Mouse (Mus musculus) kidney, embryonic 14.5 days (tissue): ENCODE data around the gene Fads1. TPM values are rescaled to one million over a fixed set of nuclear protein-coding genes. Genes with fewer than 3 reads are reported as not detected.
"Not testable (repeated sequence)": the region's sequence is repeated elsewhere in the genome, so short reads cannot be mapped to it uniquely, and the experiment has no call there.

ENCODE experiments used
- ATAC-seq: fragments of 200-750 bp; cut with Nextera tagmentation; 2 replicates; pipeline ENCODE4 v1.8.0; 2017; ENCODE audit warnings: moderate number of reproducible peaks, mild to moderate bottlenecking, moderate TSS enrichment, moderate library complexity; ENCODE audit not compliant: low FRiP score, low TSS enrichment
- H3K27ac ChIP-seq: fragments of 300-500 bp; sonication (generic); 2 replicates; pipeline ENCODE4 v1.5.1; 2014; ENCODE audit warnings: low read depth, mild to moderate bottlenecking, low read length, moderate library complexity, mixed read lengths
- H3K27me3 ChIP-seq: fragments of 300-500 bp; sonication (generic); 2 replicates; pipeline ENCODE4 v1.6.1; 2014; ENCODE audit warnings: mild to moderate bottlenecking, low read length; ENCODE audit not compliant: control insufficient read depth, insufficient read depth
- H3K36me3 ChIP-seq: fragments of 300-500 bp; sonication (generic); 2 replicates; pipeline ENCODE4 v1.6.1; 2014; ENCODE audit warnings: low read length, mixed read lengths; ENCODE audit not compliant: control insufficient read depth, insufficient read depth
- H3K4me1 ChIP-seq: fragments of 300-500 bp; sonication (generic); 2 replicates; pipeline ENCODE4 v1.6.1; 2014; ENCODE audit warnings: low read length, mixed read lengths; ENCODE audit not compliant: control insufficient read depth, insufficient read depth
- H3K4me2 ChIP-seq: fragments of 300-500 bp; sonication (generic); replicated peaks from 2 replicates; pipeline ENCODE4 v1.6.1; 2014; ENCODE audit warnings: low read depth, mild to moderate bottlenecking, low read length
- H3K4me3 ChIP-seq: fragments of 300-500 bp; sonication (generic); 2 replicates; pipeline ENCODE4 v1.5.1; 2014; ENCODE audit warnings: mild to moderate bottlenecking, low read length
- H3K9ac ChIP-seq: fragments of 300-500 bp; sonication (generic); 2 replicates; pipeline ENCODE4 v1.6.1; 2014; ENCODE audit warnings: low read depth, mild to moderate bottlenecking, low read length, moderate library complexity
- H3K9me3 ChIP-seq: fragments of 300-500 bp; sonication (generic); 2 replicates; pipeline ENCODE4 v1.6.1; 2016; ENCODE audit warnings: low read length; ENCODE audit not compliant: control insufficient read depth
- WGBS: fragments of 180-500 bp; shearing (Covaris S2); extraction: QIAGEN DNeasy Blood & Tissue Kit; methylation state at CpG from one replicate; pipeline ENCODE4 v1.1.7; 2014; 5-methylcytosine and 5-hydroxymethylcytosine counted together
- polyA plus RNA-seq: library from polyadenylated mRNA; unstranded; fragments of >200 nt; fragmentation: Nextera tagmentation; extraction: Ambion mirVana; gene quantifications from 2 replicates; pipeline ENCODE4 v1.2.1, GENCODE M21; 2014

The Fads1 gene
- polyA plus RNA-seq, 1 experiment from 2014 or later, result 94.3 TPM

- Histone ChIP-seq H3K4me3 (no peak overlapping the region), H3K27ac (no peak overlapping the region), H3K9ac (no peak overlapping the region), H3K27me3 (no peaks in the 10 kb centered on the region), H3K4me2 (no peak overlapping the region), H3K4me1 (no peaks in the 10 kb centered on the region), H3K9me3 (0 out of 2 replicates have a peak, but pooled peaks cover 2% of the 10 kb centered on the region), H3K36me3 (no peaks in the 10 kb centered on the region)
- no peak for ATAC-seq
- 90% methylated on average over 3 of the region's 3 CpGs for WGBS
These were observed 18.8 kb upstream of the Fads1 start for GRCm38 (mm10) chr19:10163896-10164295.

DNA sequence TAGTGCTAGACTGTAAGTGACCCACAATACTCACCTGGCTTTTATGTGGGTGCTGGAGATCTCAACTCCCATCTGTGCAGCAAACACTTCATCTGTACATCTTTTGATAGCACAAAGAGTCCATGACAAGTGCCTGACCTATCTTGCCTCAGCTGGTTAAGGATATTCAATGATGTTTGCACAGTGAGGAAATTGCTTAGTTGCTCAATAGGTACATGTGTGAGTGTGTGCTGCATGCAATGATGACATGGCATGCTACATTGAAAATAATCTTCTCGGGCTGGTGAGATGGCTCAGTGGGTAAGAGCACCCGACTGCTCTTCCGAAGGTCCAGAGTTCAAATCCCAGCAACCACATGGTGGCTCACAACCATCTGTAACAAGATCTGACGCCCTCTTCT is 16.8 kb upstream of the Fads1 start:
- H3K27ac ChIP-seq, H3K9me3 ChIP-seq, ATAC-seq, H3K36me3 ChIP-seq, H3K27me3 ChIP-seq, H3K9ac ChIP-seq, H3K4me3 ChIP-seq, H3K4me2 ChIP-seq, H3K4me1 ChIP-seq: not testable (repeated sequence)
- 91% methylated on average over 4 of the region's 4 CpGs for WGBS

GRCm38 (mm10) chr19:10167112-10167511 is 15.6 kb upstream of the Fads1 start:
- H3K4me1 ChIP-seq, result no peaks in the 10 kb centered on the region
- no peak overlapping the region for H3K9ac ChIP-seq
- no peak overlapping the region for H3K4me3 ChIP-seq
- WGBS, result 74% methylated on average over 4 of the region's 4 CpGs
- H3K4me2 ChIP-seq, result no peak overlapping the region
- H3K27me3 ChIP-seq, result no peaks in the 10 kb centered on the region
- no peak overlapping the region for H3K27ac ChIP-seq
- no peak for ATAC-seq
- no peaks in the 10 kb centered on the region for H3K36me3 ChIP-seq
- H3K9me3 ChIP-seq, result 0 out of 2 replicates have a peak, but pooled peaks cover 2% of the 10 kb centered on the region

GRCm38 (mm10) chr19:10167951-10168350 is 14.7 kb upstream of the Fads1 start:
- ATAC-seq, result no peak

GRCm38 (mm10) chr19:10168441-10168840 is 14.2 kb upstream of the Fads1 start:
- no peak for ATAC-seq

More at GRCm38 (mm10) chr19:10167951-10168350, 14.7 kb upstream of the Fads1 start:
- Histone ChIP-seq H3K27ac (no peak overlapping the region), H3K27me3 (no peaks in the 10 kb centered on the region), H3K36me3 (no peaks in the 10 kb centered on the region), H3K4me1 (no peaks in the 10 kb centered on the region), H3K4me2 (no peak overlapping the region), H3K9ac (no peak overlapping the region), H3K4me3 (no peak overlapping the region), H3K9me3 (no peaks in the 10 kb centered on the region)
- 81% methylated on average over 1 of the region's 1 CpGs for WGBS

GRCm38 (mm10) chr19:10169179-10169578 is 13.5 kb upstream of the Fads1 start:
- H3K4me1 ChIP-seq, result no peaks in the 10 kb centered on the region
- H3K4me3 ChIP-seq, result no peak overlapping the region
- ATAC-seq, result no peak
- H3K9ac ChIP-seq, result no peak overlapping the region
- no peaks in the 10 kb centered on the region for H3K27me3 ChIP-seq
- H3K9me3 ChIP-seq, result no peaks in the 10 kb centered on the region
- no peak overlapping the region for H3K4me2 ChIP-seq
- H3K27ac ChIP-seq, result no peak overlapping the region
- H3K36me3 ChIP-seq, result no peaks in the 10 kb centered on the region

More at GRCm38 (mm10) chr19:10168441-10168840, 14.2 kb upstream of the Fads1 start:
- Histone ChIP-seq H3K27ac (no peak overlapping the region), H3K36me3 (no peaks in the 10 kb centered on the region), H3K9ac (no peak overlapping the region), H3K9me3 (no peaks in the 10 kb centered on the region), H3K4me1 (no peaks in the 10 kb centered on the region), H3K4me2 (no peak overlapping the region), H3K27me3 (no peaks in the 10 kb centered on the region), H3K4me3 (no peak overlapping the region)
- WGBS, result 84% methylated on average over 3 of the region's 3 CpGs

- H3K4me3 ChIP-seq, H3K36me3 ChIP-seq, H3K9me3 ChIP-seq, H3K27ac ChIP-seq, H3K4me2 ChIP-seq, H3K9ac ChIP-seq, ATAC-seq, H3K4me1 ChIP-seq, H3K27me3 ChIP-seq: not testable (repeated sequence)
- 85% methylated on average over 3 of the region's 3 CpGs for WGBS
These were observed 12.9 kb upstream of the Fads1 start for GRCm38 (mm10) chr19:10169692-10170330.

DNA sequence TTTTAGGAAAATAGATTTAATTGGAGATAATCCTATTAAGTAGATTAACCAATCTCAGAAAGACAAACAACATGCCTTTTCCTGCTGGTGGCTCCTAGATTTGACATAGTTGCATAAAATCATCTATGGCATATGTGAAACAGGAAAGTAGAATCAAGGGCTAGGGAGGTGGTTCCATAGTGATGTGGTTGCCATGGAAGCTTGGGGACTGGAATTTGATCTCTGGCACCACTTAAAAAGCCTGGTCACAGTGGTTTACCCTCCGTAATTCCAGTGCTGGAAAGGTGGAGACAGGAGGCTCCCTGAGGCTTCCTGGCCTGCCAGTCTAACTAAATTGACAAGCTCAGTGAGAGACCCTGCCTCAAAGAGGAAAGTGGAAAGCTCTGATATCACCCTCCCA is 12.2 kb upstream of the Fads1 start:
- Histone ChIP-seq H3K9me3 (no peaks in the 10 kb centered on the region), H3K9ac (no peak overlapping the region), H3K27me3 (no peaks in the 10 kb centered on the region), H3K4me3 (no peak overlapping the region), H3K4me2 (no peak overlapping the region), H3K27ac (no peak overlapping the region), H3K4me1 (no peaks in the 10 kb centered on the region), H3K36me3 (no peaks in the 10 kb centered on the region)
- ATAC-seq, result no peak
- 30% methylated on average over 1 of the region's 1 CpGs for WGBS

DNA sequence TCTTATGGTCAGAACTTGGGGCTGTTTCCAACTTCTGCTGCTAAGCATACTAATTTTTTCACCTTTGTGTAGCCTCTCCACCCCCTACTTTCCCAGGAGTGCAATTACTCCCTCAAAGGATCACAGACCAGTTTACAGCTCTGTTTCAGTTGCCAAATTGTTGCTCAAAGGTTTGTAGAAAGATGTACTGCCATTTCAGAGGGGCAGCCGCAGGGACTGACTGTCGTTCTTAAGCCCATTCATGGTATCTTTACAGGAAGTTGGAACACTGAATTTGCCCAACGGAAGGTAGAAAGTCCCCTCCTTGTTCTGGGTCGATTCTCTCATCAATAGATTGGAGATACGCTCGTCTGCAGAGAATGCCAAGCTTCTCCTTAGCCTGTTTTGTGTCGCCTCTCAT is 11.3 kb upstream of the Fads1 start:
- Histone ChIP-seq H3K27ac (no peak overlapping the region), H3K4me3 (no peak overlapping the region), H3K4me2 (no peak overlapping the region), H3K4me1 (no peaks in the 10 kb centered on the region), H3K9ac (no peak overlapping the region), H3K9me3 (no peaks in the 10 kb centered on the region), H3K27me3 (no peaks in the 10 kb centered on the region), H3K36me3 (no peaks in the 10 kb centered on the region)
- WGBS, result 67% methylated on average over 7 of the region's 7 CpGs
- ATAC-seq, result no peak
